Mouse (Mus musculus) 416B (cell line): ENCODE measurements around the gene Atp6ap1l.

Source experiments
- DNase-seq: peaks from one replicate; pipeline ENCODE4 v3.0.0; 2011; ENCODE audit warnings: low read depth

Gene Atp6ap1l

DNA sequence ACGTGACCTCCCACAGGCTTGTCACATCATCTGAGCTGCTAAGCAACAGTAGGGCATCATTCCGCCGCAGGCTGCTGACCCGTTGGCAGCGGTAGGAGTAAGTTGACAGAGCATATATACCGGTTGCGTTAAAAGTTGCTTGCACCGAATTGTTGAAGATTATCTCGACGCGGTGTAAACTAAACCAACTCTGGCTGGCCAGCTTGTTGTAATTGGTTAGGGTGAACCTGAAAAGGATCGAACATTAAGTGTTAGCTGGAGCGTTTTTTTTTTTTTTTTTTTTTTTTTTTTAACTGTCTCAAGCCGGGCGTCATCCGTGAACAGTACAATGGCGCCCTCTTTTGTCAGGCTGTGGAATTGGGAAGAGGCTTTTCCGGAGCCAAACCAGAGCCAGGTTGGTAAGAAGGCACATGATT lies 18.6 kb downstream of the Atp6ap1l start:
- DNase-seq, result peak; percentile 65

DNA sequence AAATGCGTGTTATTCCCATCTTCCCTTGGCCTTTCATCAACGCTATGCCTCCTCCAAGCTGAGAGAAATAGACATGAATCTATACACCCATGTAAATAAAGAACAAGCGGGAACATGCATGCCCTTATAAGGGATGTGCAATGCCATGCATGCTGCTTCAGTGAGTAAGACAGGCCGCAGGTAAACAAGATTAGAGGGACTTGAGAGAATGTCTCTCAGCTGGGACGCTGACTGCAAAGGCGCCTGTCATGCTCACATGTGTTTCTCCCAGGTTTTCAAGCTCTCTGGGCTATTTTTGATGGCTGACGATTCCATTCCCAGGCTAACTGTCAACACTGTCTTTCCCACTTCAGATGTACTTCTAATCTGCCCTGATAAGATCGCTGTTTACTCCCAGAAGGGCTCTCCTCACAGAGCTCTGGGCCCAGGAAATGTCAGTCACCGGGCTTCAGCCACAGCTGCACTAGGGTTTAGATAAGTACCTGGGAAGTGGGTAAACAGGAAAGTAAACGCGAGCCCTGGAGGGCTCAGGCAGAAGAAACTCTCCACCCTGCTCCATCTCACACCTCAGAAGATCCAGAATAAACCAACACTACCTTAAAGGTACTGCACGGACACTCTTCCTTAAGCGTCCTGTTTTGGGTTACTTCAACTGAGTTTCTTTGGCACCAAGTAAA lies 19.2 kb downstream of the Atp6ap1l start:
- peak; percentile 4 for DNase-seq

DNA sequence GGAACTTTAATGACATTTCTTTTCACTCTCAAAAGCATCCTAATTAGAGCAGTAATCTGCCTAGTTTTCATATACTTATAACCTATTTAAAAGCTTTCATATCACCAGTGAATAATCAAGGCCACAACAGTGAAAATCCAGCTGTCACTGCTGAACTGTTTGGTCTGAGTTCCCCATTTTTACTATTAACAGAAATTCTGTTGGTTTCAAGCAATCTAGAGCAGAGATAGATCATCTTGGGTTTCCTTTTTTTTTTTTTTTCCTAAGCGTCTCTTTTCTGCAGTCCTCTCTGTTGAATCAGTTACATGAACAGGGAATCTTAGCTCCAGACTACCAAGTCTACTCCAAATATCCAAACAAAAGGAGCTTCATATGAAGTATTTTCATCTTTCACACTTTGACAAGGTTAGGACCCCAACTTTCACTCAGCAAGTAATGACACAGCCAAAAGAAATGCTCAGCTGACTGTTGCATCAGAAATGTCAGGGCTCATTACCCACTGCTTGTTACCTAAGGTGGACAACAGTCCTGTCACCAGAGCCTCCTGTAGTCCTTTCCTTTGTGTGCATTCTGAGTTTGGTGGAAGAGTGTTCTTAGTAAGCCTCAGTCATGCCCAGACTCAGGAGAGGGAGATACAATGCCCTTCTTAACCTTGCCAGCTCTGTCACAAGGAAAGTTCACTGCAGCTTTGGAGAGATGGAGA lies 23.3 kb downstream of the Atp6ap1l start:
- DNase-seq, result no peak

DNA sequence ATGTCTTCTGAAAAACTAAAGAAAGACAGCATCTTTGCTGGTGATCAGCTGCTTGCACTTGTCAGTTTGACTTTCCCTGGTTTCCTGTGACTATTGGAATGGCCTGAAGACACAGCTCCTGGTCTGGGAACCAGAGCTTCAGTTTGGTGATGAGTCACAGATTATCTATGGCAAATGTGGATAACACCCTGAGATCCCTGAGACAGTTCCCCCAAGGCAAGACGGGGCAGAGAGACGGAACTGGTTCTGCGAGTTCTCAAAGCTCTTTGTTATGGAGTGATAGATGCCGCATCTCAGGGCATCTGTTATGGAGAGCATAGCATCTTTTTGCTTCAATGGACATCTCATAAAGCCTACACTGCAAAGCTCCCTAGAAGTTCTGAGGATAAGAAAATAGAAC lies 33.6 kb downstream of the Atp6ap1l start:
- DNase-seq, result no peak

DNA sequence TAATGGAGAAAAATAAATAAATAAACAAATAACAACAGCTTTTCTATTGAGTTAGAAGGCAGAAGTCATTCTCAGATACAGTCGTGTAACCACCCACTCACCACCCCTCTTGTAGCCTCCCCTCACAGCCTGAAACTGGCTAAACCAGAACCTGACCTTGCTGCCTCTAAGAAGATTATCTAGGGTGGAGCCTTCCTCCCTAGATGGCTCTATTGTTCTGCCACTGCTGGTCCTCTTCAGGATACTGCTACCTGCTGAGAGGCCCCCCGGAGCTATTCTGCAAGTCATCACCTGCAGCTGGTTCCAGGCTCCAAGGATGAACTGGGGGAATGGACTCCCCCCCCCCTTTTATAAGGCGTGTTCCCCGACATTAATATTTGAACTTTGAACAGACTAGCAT lies 36.0 kb downstream of the Atp6ap1l start:
- no peak for DNase-seq

DNA sequence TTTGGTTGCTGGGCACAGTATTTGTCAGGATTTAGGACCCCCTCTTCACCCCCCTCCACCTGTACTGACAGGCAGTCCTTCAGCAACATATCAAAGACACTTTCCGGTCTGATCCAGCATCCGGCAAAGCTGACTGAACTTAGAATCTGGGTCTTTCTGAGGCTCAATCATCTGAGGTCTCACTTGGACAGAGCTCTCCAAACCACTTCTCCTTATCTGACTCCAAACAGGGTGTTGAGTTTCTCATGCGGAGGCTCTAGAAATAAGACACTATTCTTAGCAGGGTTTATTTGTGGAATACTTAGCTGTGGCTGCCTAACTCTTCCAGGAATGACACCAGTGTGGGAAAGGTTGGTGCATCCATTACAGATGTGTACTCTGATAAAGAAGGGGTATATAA lies 43.0 kb downstream of the Atp6ap1l start:
- no peak for DNase-seq

DNA sequence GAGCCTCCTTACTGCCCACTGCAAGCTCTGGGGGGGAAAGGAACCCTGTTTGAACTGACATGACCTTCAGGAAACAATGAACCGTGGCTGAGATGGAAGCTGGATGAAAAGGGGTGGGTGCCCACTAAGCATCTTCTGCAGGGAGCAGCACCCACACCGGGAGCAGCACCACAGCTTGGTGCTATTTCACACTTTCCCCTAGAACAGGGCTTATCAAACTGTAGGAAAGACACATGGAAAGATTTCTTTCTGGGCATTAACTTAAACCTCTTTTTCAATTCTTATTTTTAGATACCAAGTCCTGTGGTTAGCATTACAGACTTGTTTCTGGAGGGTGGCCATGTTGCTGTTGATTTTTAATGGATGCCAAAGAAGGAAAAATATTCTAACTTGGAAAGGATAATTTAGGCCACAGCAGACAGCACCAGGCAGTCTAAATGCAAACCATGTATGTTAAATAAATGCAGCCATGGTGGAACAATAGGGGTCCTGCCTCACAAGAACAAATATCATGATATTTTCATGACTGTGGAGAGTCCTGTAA lies 44.2 kb downstream of the Atp6ap1l start:
- no peak for DNase-seq

DNA sequence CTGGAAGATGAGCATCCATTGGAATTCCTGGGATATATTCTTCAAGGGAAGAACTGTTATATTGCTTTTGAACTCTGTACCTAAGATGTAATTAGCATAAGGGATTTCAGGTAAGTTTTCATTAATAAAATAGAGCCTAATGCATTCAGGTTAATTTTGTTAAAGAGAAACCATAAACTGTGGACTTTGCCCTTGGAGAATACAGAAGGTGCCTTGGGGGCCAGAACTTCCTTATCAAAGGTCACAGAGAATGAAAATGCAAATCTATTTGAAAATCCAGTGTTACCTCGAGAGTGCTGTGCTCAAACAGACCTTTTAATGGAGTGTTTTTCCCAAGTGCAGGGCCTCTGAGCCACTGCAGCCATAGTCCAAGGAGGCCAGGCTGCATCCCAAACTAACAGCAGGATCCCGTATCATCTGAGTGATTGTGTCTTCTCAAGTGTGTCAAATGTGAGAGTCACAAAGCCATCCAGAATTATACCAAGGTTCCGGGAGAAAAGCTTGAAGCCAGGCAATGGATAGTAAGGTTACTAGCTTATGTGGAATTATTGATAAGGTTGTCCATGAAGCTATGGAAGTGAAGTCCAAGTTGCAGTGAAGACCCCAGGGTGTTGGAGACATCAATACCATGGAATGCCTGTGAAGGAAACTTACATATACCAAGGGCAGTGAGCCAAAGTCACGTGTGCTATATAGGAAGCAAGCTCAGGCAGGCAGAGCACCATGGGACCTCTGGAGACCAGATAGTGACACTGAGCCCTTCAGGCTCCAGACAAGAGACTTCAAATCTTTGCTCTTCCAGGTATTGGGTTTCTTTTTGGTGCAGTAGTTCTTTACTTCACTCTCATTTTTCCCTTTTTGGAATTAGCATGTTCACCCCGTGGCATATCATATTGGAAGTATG lies 52.2 kb downstream of the Atp6ap1l start:
- no peak for DNase-seq

DNA sequence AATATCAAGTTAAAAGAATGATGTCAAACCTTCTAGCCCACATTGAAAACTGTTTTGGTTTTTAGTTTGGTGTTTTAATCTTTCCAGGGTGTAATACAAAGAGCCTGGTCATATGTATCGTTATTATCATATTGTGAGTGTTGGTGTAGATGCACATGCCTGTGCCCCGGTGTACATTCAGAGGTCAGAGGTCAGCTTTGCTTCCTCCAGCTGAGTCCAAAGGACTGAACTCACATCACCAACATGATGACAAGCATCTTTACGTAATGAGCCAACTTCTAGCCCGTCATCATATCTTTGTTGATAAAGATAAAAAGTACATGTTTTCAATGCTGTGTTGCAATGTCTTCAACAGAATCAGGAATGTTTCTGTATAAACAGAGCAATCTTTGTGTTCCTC lies 53.4 kb downstream of the Atp6ap1l start:
- DNase-seq, result no peak

DNA sequence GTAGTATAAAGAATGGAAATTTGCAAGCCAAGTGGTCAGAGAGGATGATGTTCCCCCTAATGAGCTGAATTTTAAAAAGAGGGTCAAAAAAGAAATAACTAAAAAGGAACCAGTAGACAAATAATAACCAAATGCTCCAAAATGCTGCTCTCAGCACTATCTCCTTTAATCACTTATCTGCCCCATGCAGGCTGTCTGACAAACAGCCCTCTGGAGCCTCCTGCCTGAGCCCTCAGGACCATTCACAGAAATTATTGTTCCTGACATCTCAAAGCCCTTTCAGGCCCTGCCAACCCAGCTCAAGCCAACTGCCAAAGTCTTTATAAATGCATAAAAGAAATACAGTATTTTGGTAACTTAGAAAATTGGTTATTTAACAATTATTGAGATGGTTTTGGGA lies 61.0 kb downstream of the Atp6ap1l start:
- no peak for DNase-seq

DNA sequence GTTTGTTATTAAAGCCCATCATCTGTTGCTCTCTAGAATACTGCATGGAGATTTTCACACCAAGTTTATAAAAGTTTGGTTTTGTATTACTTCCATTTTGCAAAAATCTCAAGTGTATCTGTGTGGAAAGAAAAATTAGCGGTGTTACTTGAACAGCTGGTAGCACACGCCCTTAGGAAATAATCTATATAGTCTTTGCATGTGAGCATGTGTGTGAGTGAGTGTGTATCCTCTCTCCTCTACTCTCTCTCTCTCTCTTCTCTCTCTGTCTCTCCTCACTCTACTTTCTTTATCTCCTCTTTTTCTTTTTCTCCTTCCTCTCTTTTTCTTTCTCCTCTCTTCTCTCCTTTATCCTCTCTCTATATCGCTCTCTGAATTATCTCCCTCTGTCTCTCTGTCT lies 61.7 kb downstream of the Atp6ap1l start:
- DNase-seq, result no peak

DNA sequence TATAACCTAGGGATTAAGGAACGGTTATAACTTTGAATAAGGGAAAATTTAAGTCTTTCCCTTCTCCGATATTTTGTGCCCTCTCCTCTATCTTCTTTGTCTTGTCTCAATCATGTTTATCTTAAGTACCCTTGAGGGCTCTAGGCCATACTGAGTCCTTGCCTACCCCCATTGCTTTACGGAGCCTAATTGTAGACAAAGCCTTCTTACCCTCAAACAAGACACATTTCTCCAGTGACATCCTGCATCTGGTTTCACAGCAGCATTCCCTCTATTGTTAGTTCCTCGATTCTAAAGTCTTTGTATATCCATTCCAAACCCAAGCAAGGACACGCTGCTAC lies 64.0 kb downstream of the Atp6ap1l start:
- DNase-seq, result no peak

DNA sequence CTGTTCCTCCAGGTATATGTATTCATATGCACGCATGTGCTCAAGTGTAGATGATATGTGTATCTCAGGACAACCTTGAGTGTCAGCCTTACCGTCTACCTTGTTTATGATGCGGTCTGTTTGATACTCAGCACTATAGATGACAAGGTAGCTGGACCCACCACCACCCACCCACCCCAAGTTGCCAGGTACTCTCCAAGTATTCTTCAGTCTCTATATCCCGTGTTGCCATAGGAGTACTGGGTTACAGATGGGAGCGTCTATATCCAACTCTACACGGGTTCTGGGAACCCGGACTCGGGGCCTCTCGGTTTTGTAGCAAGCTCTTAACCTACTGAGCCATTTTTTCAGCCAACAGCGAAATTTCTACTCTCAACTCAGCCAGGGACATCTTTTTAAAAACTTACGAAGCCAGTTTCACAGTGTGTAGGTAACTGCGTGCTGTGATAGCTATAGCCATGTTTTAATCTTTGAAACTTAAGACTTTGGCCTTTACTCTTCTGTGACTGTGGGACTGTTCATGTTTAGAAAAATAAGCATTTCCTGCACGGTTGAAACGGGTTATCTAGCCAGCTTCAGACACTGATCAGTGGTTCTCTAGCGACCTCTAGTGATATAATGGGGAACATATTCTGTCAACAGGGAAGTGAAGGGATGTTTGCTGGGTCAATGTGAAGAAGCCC lies 64.5 kb downstream of the Atp6ap1l start:
- DNase-seq, result peak; percentile 78

DNA sequence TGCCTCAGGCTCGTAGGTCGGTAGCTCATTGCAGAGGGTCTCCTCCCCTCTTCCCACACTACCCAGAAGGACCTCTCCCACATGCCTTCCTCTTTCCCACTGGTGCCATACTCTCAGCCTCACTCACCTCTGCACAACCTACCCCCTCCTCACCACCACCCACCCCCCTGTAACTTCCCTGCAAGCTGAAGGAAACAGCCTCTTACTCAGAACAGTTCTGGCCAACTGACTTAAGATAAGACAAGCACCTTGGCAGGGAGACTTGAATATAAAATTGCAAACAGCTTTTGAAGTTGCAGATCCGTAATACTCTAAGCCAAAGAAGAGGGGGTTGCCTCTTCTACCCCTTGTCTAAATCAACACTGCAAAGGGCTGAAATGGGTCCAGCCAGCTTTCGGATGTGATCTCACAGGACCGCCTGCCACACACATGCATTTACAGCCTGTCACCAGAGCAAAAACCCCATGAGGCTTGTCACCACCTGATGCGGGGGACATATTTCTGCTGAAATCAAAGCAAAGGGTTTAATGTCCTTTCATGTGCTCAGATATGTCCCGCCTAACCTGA lies 71.4 kb downstream of the Atp6ap1l start:
- DNase-seq, result no peak
